Mouse (Mus musculus) heart, postnatal 0 days (tissue): ENCODE data around the gene Spats2.

Experiments used
- CTCF ChIP-seq: IDR thresholded peaks from 2 replicates; pipeline ENCODE4 v1.5.1; 2016; ENCODE audit warnings: antibody characterized with exemption, control low read depth, low read depth
- EP300 ChIP-seq: IDR thresholded peaks from 2 replicates; pipeline ENCODE4 v1.6.1; 2016; ENCODE audit warnings: antibody characterized with exemption, low read depth

GRCm38 (mm10) chr15:99129956-99130910, 4.5 kb downstream of the Spats2 start:
- no peak for TF ChIP-seq CTCF
- no peak for TF ChIP-seq EP300
